Mouse (Mus musculus): ENCODE measurements around the gene Fgr. TPM values are rescaled to one million over a fixed set of nuclear protein-coding genes. Genes with fewer than 3 reads are reported as not detected.
A peak's percentile ranks its signal among the peaks of the same experiment; 100 is the strongest.

Fgr gene
- total RNA-seq, 1 experiment from 2014 or later, result 0.78 TPM

DNA sequence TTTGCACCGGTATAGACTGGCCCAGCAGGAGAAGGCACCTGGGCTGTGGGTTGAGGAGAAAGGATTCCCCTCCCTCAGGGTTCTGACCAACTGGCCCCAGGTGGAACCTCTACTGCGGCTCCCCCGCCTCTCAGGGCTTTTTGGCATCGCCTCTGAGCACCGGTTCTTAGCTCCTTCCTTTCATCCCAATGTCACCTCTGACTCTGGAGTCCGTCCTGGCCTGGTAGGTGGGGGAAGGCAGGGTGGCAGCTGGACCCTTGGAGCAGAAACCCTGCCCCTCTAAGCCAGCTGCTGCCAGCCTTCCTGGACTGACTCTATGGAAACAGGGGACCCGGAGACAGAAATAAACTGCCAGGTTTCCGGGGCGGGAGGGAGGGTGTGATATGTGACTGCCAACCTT, 63.4 kb downstream of the Fgr start:
- peak; percentile 25 for DNase-seq

DNA sequence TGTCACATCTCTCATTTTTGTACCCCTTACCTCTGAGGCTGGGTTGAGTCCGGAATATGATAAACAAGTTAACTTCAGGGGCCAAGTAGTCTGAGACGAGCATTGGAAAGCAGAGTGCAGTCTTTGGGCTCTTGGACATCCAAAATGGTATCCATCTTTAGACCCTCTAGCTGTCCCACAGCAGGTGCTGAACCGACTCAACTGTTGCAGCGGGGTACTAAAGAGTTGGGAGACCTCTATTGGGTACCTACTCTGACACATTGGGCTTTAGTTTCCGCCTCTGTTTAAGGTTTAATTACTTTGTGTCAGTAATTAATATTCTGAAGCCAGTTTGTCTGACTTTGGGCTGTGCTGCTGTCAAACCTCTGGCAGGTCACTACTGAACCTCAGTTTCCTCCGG, 63.9 kb downstream of the Fgr start:
- DNase-seq, result no peak

DNA sequence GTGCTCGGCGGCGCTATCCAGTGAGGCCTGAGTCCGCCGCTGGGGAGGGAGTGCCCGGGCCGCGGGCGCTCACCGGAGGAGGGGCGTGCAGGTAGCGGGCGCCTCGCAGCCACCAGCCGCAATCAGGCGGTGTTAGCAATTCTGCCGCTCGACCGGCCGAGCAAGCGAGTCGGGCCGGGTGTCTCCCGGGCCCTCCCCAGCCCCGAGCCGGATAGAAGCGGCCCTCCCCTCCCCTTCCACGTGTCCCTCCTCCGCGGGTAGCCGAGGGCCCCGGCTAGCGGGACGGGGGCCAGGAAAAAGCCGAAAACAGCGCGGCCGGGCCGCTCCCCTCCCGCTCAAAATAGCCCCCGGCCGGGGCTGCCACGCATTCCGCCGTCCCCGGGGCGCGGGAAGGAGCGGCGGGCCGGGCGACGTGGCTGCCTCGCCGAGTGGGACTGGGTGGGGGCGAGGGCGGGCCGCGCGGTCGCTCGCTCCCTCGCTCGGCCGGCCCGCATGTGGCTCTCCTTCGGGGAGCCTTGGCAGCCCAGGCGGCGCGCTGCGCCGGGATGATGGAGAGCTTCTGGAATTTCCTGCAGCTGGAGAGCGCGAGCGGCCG, 64.7 kb downstream of the Fgr start:
- DNase-seq, result peak; percentile 78

DNA sequence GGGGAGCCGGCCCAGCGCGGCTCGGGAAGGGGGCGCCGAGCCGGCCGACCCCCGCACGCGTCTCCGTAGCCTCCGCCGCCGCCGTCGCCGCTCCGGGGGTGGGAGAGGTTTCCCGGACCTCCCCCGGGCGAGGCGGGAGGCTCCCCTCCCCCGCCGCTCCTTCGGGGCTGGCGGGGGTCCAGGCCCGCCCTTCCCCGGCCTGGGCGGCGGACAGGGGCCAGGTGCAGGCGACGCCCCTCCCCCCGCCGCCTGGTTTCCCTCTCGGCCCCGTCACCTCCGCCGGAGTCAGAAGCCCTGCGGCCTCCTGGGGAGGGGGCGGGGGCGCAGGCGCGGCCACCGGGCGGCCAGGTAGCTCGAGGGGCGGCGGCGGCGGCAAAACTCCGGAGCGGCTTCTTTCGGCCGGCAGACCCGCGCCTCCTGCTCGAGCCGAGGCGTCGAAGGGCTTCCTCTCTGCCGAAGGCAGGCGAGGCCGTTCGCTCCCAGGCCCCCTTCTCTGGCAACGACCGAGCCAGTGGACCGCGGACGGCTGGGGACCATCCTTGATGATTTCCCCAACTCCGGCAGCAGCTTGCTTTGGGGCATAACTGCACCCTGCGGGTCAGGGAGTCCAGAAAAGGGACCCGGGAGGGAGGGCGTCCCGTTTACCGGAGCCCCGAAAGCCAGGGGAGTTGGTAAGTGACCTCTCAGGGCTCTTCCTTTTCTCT, 65.4 kb downstream of the Fgr start:
- DNase-seq, result peak; percentile 68

DNA sequence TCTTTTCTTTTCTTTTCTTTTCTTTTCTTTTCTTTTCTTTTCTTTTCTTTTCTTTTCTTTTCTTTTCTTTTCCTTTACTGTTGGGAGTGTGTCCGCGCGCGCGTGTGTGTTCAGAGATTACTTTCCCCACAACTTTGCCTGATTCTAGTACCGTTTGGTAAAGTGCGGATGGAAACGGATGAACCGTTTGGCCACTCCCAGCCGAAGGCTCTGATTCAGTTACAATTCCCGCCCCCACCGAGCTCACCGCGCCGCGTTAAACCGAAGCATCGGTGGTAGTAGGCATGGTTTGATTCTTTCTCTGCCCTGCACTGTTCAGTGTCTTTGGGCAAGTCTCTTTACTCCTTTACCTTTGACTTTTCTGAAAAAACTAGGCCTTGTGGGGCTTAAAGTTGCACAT, 65.9 kb downstream of the Fgr start:
- DNase-seq, result peak; percentile 34

DNA sequence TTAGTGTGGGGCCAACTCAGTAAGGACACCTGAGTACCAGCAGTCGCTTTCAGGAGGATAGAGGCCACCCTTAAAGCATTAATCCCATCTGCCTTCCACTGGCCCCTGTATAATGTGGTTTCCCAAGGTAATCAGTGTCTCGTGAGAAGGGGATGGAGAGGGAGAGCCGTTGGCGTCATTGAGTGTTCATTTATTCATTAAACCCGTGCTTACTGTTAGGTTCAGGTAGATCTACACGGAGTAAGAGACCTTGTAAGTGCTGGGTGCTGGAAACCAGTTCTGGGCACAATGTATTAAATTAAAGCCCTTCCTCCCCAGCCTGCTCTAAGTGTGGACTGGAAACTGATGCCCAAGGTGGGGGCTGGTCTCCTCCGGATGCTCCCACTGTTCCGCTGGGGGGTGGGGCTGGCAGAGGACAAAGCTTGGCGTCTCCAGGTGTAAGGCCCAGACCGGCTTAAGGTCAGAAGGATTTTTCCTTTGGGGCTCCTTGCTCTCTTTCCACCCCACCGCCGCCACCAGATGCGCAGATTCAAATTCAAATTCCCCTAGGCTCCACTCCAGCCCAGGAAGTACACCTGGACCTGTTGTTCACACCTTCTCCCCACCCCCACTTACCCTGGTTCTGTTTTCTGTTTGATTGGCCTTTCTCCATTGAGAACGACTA, 66.5 kb downstream of the Fgr start:
- DNase-seq, result no peak

DNA sequence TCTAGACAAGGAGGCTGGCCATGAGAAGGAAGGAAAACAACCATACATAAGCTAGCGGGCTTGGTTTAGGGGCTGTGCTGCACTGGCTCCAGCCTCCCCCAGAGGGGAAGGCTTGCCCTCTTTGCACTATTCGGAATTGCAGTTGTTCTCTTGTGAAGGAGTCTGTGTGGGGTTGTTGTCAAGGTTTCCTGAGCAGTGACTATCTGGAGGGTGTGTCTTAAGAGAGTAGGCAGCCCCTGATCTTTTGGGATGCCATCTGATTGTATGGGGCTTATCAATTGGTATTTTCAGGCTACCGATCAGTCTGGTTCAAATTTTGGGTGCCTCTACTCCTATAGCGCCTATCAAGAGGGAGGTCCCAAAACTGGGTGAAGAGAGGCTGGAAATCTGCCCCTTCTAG, 68.3 kb downstream of the Fgr start:
- DNase-seq, result no peak

DNA sequence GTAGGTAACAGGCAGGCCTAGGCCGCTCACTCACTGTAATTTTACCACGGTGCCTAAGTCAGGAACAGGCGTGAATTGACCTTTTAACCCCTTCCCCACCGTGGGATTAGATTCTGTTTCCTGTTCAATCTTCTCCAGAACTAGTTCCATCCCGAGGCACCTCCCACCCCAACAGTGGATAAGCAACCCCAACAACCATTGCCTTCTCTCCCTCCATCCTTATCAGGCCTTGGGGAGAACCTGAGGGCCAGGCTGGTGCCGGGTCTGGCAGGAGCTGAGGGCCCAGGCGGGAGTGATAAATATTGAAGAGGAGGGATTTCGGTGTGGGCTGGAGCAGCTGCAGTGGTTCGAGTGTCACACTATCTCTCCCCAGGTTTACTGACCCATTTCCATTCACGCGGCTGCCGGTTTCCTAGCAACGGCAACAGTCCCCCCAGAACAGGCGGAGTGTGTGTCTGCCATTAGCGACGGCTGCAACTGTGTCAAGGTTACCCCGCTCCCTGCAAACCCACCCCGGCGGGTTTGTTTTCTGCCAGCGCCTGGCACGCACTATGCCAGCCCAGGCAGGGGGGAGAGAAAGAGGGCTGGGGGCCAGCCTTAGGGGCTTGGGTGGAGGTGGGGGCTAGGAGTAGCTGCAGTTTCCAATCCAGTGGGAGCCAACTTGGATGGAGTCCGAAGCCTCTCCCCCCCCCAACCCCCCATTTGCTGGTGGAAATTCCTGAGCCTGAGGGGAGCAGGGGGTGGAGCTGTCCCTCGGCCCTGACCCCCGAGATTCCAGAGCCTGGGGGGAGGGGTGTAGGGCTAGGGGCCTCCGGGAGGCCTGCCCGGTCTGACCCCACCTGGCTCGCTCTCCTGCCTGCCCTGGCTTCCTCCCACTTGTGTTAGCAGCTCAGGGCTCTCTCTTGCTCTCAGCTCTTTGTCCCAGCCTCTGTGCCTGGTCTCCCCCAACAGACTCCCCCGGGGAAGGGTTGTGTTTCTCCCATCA, 69.0 kb downstream of the Fgr start:
- DNase-seq, result peak; percentile 85

DNA sequence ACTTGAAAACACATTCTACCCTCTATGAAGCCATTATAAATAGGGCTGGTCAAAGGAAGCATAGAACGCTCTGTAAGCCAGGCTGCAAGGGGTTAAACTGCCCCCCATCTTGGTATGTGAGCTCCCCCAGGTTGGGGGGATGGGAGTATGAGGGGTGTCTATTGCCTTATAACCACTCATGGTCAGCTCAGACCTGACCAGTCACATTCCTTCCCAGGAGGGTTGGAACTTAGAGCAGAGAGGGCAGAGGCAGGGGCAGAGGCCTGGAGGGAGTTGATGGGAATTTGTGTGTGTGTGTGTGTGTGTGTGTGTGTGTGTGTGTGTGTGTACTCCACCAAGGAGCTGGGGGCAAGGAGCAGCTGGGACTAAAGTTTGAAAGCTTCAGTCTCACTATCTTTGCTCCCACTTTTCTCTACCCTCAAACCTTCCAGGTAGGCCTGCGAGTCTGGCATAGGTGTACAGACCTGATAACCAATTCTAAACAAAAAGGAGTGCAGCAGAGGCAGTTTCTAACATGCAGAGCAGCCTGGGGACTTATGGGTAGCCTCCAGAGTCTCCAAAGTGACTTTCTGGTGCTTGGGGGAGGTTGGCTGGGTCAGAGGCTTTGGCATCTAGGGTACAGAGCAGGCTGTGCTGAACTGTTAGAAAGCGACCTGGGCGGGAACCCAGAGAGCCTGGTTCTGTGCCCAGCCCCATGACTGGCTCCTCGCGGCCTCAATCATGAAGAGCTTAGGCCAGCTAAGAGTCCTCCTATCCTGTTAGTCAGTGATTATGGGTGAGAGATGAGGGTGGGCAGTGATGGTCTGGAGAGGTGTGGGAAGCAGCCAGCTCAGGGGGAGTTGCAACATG, 70.1 kb downstream of the Fgr start:
- peak; percentile 84 for DNase-seq

DNA sequence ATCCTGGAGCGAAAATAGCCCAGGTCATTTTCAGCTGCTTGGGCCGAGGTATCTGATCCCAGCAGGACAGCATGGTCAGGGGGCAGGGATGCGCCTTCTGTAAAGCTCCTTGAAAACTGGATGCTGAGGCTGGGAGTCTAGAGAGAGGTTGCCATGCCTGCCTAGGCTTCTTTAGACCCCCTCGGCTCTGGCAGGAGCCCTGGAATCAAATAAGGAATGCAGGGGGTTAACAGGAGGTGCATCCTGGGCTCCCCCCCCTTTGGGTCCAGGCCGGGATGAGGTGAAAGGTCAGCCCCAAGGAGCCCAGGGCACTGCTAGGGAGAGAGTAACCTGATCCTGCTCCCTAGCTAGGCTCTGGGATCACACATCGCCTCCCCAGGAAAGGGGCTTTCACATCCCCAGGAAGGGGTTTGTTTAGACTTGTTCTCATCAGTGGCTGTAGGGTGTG, 70.8 kb downstream of the Fgr start:
- no peak for DNase-seq

DNA sequence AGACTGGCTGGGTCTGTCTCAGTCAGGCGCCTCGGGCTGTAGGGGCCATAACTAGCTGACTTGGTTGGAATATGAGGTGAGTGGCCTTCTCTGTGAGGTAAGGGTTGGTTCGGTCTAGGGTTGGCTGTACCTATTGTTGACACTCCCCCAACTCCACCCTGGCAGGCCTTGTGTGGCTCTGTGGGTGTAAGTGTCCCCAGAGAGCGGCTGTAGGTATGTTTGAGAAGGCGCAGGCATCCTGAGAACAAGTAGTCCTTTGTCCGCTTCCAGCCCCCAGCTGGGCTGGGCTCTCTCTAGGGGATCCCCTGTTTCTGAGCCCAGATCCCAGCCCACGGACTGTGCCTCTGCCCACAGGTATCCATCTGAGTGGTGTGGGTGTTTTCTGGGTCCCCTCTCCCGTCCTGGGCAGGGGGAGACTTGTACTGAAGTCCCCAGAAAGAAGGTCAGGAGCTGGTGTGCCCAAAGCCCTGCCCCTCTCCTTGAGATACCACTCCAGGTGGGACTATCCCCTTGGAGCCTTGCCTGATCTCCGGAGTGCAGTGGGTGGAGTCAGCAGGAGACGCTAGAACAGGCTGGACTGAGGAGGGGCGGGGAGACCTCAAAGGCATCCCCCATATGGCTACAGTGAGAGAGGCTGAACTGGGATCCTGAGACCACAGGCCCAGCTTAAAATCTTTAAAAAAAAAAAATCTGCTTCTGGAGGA, 72.0 kb downstream of the Fgr start:
- no peak for DNase-seq

DNA sequence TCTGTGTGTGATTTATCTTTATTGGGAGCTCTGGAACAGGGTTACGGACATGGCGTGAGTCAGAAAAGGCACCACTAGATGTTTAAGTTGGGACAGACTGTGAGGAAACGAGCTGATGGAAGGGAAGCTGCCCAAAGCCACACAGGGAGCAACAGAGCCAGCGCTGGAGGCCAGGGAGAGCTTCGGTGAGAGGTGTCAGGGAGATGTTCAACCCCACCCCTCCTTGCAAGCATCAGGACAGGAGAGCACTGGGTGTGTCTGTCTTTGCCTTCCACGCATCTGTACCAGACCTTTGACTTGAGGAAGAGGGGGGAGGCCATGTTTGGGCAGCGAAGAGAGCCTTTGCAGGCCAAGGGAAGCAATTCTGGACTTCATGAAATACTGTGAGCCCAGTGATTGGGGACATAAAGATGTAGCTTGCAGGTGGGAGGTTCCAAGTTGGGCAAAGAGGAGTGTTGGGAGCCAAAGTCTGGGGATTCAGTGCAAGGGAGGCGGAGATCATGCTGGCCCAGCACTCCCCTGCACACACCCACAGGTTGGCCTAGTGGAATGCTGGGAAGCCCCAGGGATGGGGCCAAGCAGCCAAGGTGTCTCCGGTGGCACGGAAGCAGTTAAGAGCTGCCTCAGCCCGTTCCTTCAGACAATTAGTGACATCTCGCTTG, 72.9 kb downstream of the Fgr start:
- peak; percentile 62 for DNase-seq

DNA sequence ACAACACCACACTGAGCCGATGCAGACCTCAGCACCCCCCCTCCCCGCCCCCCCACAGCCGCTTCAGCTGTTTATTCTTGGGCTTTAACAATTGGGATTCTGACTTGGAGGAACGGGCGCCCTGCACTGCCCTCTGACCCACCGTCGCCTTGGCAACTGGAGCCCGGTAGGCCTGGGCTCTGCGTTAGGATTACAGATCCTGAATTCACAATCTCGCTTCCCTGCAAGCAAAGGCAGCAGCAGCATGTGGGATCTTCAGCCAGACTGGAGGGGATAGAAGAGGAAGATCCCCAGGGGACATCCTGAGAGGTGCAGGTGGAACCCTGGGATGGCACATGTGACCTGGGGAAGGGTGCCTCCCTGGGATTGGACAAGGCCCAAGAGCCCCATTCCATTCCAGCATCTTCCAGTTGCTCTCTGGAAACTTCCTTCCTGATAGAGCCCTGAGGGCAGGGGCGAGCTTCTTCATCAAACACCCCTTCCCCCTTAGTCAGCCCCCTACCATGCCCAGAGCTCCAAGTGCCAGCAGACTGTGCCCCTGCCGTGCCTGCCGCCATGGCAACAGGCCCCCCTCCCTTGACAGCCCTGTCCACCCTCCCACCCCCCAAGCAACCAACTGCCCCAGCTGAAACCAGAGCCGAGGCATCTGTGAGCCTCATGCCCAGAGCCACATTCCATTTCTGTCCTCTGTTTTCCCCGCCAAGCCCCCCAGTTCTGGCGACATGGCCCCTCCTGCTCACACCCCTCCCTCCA, 73.6 kb downstream of the Fgr start:
- DNase-seq, result peak; percentile 53

DNA sequence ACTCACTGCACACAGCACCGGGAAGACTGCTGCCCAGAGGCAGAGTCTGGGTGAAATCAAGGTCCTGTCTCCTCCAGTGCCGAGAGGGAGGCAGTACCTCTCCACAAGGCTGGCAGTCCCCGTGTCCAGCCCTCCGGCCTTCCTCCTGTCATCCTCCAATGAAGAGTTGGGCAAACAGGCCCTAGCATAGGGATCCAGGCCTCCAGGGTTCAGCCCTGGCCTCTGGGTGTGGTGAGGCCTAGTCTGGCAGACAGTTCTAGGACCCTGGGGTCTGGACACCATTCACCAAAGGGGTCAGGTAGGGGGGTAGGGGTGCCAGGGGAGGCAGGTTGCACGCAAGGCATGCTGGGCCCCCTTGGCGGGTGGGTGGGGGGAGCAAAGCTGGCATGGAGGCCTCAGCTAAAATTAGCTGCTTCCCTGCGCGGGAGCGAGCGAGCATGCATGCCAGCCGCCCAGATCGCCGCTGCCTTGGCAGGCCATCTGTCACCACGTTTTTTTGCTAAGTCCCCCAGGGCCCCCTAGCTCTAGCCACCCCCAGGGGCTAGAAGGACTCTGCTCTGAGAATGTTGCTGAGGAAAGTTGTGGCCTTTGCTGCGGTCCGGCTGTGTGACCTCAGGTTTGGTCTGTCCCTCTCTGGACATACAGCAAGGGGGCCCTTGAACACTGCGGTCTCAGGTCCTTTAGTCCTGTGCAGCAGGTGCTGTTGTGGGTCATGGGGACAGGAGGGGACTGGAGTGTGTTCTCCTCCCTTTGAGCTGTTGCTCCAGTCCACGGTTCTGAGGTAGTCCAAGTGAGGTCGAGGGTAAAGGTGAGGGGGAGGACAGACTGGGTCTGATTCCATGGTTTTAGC, 75.4 kb downstream of the Fgr start:
- DNase-seq, result peak; percentile 72

DNA sequence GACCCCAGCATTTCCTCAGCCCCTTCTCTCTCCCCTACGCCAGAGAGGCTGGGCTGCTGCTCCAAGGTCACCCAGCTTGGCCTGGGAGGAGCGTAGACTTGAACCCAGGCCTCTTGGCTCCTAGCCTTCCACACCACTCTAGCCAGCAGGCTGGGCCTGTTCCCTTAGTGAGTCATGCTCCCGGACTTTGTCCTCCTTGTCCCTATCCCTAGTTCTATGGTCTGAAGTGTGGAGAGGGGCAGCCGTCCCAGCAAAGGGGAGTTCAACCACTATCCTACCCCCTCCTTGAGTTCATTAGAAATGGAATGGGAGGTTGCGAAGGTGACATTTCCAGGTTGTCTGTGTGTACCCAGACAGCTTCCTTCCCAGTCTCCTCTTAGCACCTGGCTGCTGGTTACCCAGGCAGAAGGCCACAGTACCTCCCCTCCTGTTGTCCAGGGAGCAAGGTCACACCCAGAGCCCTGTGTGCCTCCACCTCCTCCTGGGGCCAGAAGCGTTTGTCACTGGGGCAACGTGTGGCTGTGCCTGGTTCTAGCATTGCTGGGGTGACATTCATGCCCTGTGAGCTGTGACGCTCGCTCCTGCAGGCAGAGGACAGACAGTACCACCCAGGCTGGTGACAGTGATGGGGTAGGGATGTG, 76.4 kb downstream of the Fgr start:
- DNase-seq, result peak; percentile 66

DNA sequence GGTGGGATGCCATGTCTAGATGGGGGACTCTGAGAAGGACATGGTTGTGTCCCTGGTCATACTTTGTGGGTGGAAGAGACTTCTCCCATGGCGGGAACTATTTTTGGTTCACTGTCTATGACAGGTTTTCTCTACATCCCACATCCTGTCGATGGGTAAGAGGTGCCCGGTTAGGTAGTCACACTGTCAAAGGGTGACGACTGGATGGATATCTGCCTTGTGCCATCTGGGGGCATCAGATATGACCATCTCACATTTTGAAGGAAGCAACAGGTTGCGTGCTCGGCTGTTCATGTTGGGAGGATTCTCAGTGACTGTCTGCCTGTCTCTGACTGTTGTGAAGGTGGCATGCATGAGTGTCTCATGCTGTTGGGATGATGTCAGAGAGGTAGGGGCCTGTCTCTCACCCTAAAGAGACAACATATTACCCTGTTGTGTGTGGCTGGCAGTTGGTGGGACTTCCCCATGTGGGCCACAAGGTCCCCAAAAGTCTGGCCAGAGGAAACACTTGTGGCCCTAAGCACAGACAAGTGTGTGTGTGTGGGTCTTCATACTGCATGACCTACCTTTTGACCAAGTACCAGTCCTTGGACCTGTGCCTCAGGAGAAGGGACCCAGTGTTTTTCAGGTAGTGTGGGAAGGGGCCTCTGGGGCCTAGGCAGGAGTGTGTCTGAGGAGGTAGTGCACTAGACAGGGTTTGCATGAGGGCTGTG, 77.1 kb downstream of the Fgr start:
- no peak for DNase-seq

DNA sequence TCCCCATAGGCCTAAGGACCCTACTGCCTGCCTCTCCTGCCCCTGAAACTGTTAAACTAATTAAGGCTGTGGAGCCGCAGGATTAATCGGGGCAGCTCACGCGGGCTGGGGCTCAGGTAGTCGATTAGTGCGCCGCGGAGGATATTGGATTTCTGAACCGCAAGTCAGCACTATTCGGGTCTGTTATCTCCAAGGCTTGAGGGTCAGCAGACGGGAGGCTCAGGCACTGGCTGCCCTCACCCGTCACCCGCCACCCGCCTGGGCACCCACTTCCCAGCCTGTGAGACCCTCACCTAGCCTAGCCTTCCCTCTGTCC, 77.6 kb downstream of the Fgr start:
- no peak for DNase-seq
